Mouse (Mus musculus): ENCODE results near the gene Tmem44. TPM values are rescaled to one million over a fixed set of nuclear protein-coding genes. Genes with fewer than 3 reads are reported as not detected.

Gene Tmem44
- 12.4 and 15.8 TPM in 2 replicates for polyA plus RNA-seq (2021; fragmentation: Nextera tagmentation)
- long read RNA-seq, experiment 1, full-length matches to known transcripts: 11 of 60 reads
- long read RNA-seq, experiment 1, partial matches to known transcripts: 11 of 60 reads
- long read RNA-seq, experiment 1, other reads (novel, unspliced or antisense): 38 of 60 reads
- long read RNA-seq, experiment 2, full-length matches to known transcripts: 50 of 177 reads
- long read RNA-seq, experiment 2, partial matches to known transcripts: 36 of 177 reads
- long read RNA-seq, experiment 2, other reads (novel, unspliced or antisense): 91 of 177 reads

GRCm38 (mm10) chr16:30550748-30551192, at the start of gene Tmem44:
Gene Tmem44, minus strand, starts transcription at chr16:30550842.

GRCm38 (mm10) chr16:30599491-30600268, 49.0 kb upstream of the Tmem44 start, which contains the start of gene Fam43a:
Gene Fam43a, plus strand, starts transcription at chr16:30599723.

GRCm38 (mm10) chr16:30587494-30588327, 37.1 kb upstream of the Tmem44 start, which contains the start of gene Lsg1:
Gene Lsg1, minus strand, starts transcription at chr16:30587592.

Other genes with a start within 250 kb of the Tmem44 start
- 1.5 and 2.4 TPM in 2 replicates for gene Gp5, start 240.1 kb downstream of the Tmem44 start, polyA plus RNA-seq (2021; fragmentation: Nextera tagmentation)
- 2.7 and 3.1 TPM in 2 replicates for gene Atp13a3, start 144.9 kb downstream of the Tmem44 start, polyA plus RNA-seq (2021; fragmentation: Nextera tagmentation)
- 7.7 and 9.6 TPM in 2 replicates for gene Lsg1, start 36.8 kb upstream of the Tmem44 start, polyA plus RNA-seq (2021; fragmentation: Nextera tagmentation)
- 3.1 and 3.3 TPM in 2 replicates for gene Fam43a, start 48.9 kb upstream of the Tmem44 start, polyA plus RNA-seq (2021; fragmentation: Nextera tagmentation)